Mouse (Mus musculus) splenic B cell, adult 2 months (primary cell): Measurements from ENCODE around the gene Rcan2.
"Not testable (repeated sequence)": the region's sequence is repeated elsewhere in the genome, so short reads cannot be mapped to it uniquely, and the experiment has no call there.

ENCODE experiments used
- DNase-seq: peaks from one replicate; pipeline ENCODE4 v3.0.0-alpha.2; 2011; ENCODE audit warnings: low read depth, low spot score
- H3K27me3 ChIP-seq: 2 replicates; pipeline ENCODE4 v1.6.1; 2012; ENCODE audit warnings: mild to moderate bottlenecking, low read length, moderate library complexity, mixed read lengths; ENCODE audit not compliant: control insufficient read depth, poor library complexity, insufficient read depth, severe bottlenecking
- H3K36me3 ChIP-seq: 2 replicates; pipeline ENCODE4 v1.6.1; 2012; ENCODE audit warnings: mild to moderate bottlenecking, low read length, moderate library complexity, mixed read lengths; ENCODE audit not compliant: control insufficient read depth, poor library complexity, insufficient read depth, severe bottlenecking

Gene Rcan2

DNA sequence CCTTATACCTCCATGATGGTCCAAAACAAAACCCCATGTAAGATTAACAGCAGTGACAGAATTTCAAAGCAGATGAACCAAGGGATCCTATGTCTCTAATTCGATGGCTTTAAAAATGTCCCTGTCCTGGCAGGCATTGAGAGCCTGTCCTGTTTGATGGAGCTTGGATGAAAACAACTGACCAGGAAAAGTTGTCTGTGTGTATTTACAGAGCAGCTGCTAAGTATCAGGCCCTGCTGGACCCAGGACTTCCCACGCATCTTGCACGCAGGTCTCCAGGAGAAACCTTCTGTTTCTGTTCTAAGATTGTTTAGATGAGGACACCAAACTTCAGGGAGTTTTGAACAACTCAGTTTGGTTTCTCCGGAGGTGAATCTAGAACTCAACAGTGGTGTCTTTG is 14.2 kb downstream of the Rcan2 start:
- no peaks in the 10 kb centered on the region for H3K36me3 ChIP-seq
- H3K27me3 ChIP-seq = no peaks in the 10 kb centered on the region
- DNase-seq = no peak

DNA sequence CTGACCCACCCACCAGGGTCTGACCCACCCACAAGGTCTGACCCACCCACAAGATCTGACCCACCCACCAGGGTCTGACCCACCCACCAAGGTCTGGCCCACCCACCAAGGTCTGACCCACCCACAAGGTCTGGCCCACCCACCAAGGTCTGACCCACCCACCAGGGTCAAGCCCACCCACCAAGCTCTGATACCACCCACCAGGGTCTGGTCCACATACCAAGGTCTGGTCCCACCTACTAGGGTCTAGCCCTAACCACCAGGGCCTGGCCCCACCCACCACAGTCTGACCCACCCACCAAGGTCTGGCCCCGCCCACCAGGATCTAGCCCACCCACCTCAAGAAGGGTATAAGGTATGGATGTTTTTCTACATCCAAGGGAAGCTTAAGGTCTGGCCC is 15.3 kb downstream of the Rcan2 start:
- H3K27me3 ChIP-seq = no peaks in the 10 kb centered on the region
- no peak for DNase-seq

DNA sequence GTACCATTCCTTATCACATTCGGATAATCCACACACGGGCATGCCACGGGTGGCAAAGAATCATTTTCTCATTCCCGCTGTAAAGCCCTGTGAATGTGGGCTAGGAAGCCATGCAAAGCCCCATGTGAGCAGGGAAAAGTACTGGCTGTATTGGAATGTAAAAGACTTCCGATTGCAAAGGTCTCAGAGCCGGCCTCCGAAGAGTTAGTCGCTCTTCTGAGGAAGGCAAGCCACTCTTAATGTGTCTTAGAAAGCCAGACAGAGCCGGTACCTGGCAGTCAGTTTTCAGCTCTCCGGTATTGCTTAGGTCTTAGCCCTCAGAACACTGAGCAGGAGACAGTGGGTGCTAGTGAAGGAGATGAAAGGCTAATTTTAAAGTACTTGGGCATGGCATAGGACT is 16.0 kb downstream of the Rcan2 start:
- DNase-seq = no peak

More for the DNA sequence above, 15.3 kb downstream of the Rcan2 start:
- H3K36me3 ChIP-seq = no peaks in the 10 kb centered on the region

DNA sequence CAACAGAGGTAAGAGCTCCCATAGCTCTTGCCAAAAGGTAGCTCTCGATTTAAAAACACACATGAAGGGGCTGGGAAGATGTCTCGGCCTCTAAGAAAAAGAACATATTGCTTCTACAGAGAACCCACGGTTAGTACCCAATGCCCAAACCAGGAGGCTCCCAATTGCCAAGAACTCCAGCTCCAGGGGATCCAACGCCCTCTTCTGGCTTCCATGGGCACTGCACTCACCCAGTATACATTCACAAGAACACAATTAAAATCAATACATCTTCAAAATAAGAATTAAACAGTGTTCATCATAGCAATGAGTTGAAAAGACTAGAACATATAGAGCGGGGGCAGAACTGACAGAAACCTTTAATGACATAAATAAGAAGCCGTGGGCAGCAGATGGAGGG is 17.2 kb downstream of the Rcan2 start:
- no peak for DNase-seq
- H3K36me3 ChIP-seq = no peaks in the 10 kb centered on the region
- no peaks in the 10 kb centered on the region for H3K27me3 ChIP-seq

More for the DNA sequence above, 16.0 kb downstream of the Rcan2 start:
- no peaks in the 10 kb centered on the region for H3K27me3 ChIP-seq
- no peaks in the 10 kb centered on the region for H3K36me3 ChIP-seq

DNA sequence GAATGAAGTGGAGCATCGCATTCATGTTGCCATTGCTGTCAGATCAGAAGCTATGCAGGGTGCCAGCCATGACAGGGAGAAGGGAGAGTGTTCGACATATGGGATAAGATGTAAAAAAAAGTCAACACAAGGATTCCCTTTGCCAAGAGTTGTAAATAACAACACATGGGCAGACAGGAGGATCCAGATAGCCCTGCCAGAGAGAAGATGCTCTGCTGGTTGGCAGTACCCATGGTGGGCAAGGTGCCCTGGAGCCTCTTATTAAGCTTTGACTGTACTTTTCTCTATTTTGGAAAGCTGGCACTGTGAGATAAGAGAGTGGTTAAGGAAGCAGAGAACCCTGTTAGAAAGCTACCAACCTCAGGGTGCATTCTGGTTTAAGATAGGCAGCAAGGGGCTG is 19.8 kb downstream of the Rcan2 start:
- H3K36me3 ChIP-seq = no peaks in the 10 kb centered on the region
- H3K27me3 ChIP-seq = no peaks in the 10 kb centered on the region
- DNase-seq = no peak

DNA sequence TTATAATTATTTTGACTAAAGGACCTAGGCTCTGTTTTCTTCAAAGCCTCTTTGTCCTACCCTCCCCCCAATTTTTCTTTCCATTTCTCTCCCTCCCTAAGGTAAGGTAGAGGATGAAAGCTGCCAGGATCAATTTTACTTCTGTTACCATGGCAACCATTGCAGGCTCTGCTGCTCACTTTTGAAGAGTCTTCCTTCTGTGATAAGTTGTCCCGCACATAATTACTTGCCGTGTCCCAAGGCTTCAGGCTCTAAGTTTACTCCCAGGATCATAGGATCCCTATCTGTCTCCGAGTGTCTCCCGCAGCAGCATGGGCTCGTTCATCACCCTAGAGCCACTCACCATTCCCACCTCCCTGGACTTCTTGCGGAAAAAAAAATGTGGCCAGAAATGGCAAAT is 21.1 kb downstream of the Rcan2 start:
- no peaks in the 10 kb centered on the region for H3K36me3 ChIP-seq
- H3K27me3 ChIP-seq = no peaks in the 10 kb centered on the region
- DNase-seq = no peak

DNA sequence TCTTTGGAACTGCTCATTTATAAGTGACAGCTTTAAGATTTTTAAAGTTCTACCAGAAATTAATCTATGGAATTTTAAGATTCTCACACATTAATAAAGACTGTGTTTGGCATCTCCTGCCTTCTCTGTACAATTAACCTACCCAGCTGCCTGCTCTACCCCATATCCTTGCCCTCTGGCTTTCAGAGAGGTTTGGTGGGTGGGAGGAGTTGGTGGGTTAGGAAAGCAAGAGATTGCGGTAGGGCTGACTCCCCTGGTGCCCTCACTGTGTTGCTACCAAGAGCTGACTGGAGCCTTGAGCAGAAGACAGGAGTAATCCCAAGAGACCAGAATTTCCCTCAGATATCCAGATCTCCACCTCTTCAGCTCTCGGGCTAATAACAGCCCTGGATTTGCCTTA is 21.5 kb downstream of the Rcan2 start:
- no peaks in the 10 kb centered on the region for H3K36me3 ChIP-seq
- DNase-seq = no peak
- no peaks in the 10 kb centered on the region for H3K27me3 ChIP-seq

DNA sequence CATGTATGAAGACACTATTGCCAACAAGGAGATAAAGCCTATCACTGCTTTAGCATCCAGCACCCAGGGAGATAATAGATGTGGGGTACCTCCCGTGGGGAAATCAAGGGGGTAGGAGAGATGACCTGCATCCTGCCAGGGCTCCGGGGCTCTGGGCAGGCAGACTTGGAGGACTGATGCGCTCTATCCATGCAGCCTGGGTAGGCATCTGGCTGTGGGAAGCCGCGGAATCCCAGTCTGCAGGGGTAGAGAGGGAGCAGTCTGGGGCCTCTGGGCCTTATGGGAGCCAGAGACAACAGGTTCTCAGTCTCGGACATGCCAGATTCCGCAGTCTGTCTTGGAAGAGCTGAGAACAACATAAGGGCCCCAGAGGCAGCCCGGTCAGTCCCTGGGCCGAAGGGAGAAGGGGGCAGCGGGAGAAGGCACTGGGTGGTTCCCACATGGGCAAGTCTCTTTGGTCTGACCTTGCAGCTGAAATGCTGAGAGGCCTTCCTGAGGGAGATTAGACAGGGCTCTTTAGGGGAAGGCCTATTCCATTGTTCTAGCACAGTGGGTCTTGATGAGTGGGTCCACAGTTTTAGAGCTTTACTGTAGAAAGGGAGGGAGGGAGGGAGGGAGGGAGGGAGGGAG is 23.7 kb downstream of the Rcan2 start:
- no peaks in the 10 kb centered on the region for H3K27me3 ChIP-seq
- no peak for DNase-seq

DNA sequence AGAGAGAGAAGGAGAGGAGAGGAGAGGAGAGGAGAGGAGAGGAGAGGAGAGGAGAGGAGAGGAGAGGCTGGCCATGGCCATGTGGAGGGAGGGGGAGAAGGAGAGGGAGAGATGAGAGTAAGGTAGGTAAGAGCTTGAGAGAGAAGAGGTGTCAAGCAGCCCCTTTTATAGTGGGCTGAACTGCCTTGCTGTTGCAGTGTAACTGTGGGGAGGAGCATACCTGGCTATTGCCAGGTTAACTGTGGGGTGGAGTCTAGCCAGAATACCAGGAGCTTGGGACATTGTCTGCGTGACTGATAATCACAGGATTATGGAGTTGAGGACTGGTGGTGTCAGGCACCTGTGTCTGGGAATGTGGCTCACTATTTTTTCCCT is 24.2 kb downstream of the Rcan2 start:
- not testable (repeated sequence) for H3K36me3 ChIP-seq, DNase-seq, H3K27me3 ChIP-seq

More for the DNA sequence above, 23.7 kb downstream of the Rcan2 start:
- no peaks in the 10 kb centered on the region for H3K36me3 ChIP-seq

DNA sequence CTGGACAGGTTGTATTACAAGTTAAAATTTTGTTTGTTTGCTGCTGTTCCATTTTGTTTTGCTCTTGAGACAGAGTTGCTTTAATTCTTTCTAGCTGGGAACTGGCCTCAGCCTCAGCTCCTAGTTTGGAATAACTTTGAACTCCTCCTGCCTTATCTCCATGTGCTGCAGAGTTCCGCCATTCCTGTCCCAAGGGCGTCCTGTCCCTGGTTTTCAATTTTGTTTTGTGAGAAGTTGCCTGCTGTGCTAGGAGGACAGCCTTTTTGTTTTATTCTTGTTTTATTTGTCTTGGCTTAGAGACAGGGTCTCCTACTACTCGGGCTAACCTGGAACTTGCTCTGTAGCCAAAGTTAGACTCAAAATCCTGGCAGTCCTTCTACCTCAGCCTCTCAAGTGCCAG is 26.1 kb downstream of the Rcan2 start:
- DNase-seq = no peak
- no peaks in the 10 kb centered on the region for H3K36me3 ChIP-seq
- no peaks in the 10 kb centered on the region for H3K27me3 ChIP-seq

DNA sequence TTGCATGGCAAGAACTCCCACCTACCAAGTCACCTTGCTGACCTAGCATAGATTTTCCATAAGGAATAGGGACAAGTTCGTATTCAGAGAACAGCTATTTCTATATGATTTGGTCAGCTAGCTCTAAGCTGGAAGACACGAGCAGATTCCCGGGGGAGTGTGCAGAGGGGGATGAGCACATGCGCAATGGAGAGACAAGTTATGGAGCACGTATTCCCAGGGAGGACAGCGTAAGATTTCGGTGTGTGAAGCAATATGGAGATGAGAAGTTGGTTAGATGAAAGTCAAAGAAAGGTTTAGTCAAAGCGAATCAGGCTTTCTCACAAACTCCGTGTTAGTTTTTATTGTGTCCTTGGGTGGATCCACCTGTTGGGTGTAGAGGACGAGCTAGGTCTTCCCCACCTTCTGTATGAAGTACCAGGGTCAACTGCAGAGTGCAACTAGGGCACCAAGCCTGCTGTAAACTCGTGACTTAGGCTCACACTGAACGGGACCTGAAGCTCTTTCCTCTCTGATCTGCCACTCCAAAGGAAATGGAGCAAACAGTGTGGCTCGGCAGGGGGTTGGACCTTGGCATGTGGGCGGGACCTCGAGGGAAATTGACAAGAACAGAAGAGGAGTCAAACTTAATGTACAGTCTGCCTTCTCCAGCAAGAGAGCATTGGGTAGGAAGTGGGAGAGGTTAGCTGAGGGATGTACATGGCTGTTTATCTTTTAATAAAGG is 31.4 kb downstream of the Rcan2 start:
- no peak for DNase-seq
- no peaks in the 10 kb centered on the region for H3K36me3 ChIP-seq
- no peaks in the 10 kb centered on the region for H3K27me3 ChIP-seq

DNA sequence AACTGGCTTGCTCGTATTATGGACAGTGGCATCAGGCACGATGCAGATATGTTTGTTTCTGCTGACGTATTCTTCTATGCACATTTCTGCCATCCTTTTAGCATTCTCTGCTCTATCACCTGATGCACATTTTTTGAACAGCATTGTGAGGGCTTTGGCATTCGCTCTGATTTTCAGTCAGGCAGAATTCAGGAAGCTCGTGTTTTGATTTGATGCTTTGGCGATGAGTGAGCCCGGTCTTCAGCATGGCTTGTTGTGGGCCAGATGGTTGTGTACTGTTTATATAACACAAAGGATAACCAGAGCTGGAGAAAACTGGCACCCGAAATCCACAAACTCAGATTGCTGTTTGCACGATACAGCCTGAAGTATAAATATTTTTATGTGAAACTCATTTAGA is 39.1 kb downstream of the Rcan2 start:
- no peaks in the 10 kb centered on the region for H3K36me3 ChIP-seq
- H3K27me3 ChIP-seq = no peaks in the 10 kb centered on the region
- DNase-seq = no peak

DNA sequence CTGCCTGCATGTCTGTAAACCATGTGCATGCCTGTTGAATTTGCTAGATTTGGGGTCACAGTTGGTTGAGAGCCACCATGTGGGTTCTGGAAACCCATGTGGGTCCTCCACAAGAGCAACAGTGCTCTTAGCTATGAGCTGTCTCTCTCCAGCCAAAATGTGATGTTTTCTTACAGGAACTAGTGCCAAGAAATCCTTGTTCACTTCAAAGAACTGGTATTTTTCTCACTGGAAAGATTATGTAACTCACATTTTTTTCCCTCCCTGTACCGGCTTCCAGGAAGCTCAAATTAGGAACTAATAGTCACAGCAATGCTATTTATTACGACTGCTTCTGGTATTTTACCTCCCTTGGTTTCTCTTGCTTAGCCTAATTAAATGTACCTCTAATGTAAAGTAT is 45.6 kb downstream of the Rcan2 start:
- no peaks in the 10 kb centered on the region for H3K27me3 ChIP-seq
- no peaks in the 10 kb centered on the region for H3K36me3 ChIP-seq
- no peak for DNase-seq

DNA sequence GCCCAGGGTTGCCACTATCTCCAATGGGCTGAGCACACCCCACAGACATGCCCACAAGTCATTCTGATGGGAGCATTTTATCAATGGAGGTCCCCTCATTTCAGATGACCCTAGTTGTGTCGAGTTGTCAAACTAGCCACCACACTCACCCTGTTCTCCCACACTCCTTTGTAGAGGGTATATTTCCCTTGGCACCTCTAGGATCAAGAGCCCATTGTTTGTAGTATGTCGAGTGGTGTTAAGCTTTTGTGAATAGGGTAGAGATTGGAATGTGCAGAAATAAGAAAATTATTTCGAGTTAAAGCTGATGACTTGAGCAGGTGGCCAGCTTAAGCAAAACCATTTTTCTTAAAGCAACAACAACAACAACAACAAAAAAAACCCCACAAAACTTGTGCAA is 47.8 kb downstream of the Rcan2 start:
- H3K27me3 ChIP-seq = no peaks in the 10 kb centered on the region
- H3K36me3 ChIP-seq = no peaks in the 10 kb centered on the region
- no peak for DNase-seq

DNA sequence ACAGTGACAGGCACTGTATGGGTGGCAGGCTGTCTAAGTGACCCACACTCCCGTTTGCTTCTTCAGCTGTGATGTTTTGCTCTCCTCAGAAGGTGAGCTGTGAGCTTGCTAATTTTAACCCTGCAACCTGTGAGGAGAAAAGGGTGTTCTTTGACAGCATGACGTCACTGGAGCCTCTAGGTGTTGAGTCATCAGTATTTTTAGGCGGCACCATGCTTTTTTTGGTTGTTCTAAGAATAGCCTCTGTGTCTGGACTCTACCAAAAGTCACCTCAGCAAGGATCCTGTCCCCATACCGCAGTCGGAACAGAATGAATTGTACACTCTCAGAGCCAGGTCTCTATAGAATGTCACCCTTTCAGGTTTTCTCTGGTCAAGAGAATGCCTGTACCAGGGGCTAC is 54.0 kb downstream of the Rcan2 start:
- no peaks in the 10 kb centered on the region for H3K27me3 ChIP-seq
- no peak for DNase-seq
- no peaks in the 10 kb centered on the region for H3K36me3 ChIP-seq

DNA sequence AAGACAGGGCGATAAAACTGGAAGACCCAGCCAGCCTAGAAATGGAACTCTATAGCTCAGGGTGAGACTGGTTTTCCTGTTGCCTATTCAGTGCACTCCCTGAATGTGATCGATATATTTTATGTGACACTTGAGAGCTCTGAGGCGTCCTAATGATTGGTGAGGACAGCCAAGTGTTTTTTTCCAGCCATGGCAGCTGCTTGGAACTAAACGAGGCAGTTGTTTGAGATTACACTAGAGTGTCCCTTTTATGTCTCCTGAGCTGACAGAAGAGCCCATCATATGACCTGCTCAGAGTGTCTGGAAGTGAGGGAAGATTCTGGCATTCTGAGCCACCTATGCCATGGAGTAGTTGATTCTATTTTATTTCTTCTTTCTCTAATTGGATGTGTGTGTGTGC is 54.9 kb downstream of the Rcan2 start:
- no peak for DNase-seq
- H3K36me3 ChIP-seq = no peaks in the 10 kb centered on the region

More for the DNA sequence above, 54.9 kb downstream of the Rcan2 start:
- no peaks in the 10 kb centered on the region for H3K27me3 ChIP-seq
